In genomic region chr6:83599636-83600174, GRCm38 (mm10) we compare ENCODE assay signal across 16 mouse cellular contexts. TPM values are rescaled to one million over a fixed set of nuclear protein-coding genes. Genes with fewer than 3 reads are reported as not detected.
DNase-seq lines count a peak whose midpoint lies in the region; ATAC-seq lines count a peak whose summit lies in the region.
"Had no signal": no experiment of that assay in that cellular context is flagged by ENCODE, and none has a peak within 500 bp of the region (broad histone marks: within the 10 kb centered on the region; RNA-seq: fewer than 3 reads in every experiment).

No protein-coding gene starts in this region.

- H3K27ac ChIP-seq in midbrain, embryonic 10.5 days (replicated peaks), result peak overlapping the region; percentile 87
- no peak overlapping the region for H3K27ac ChIP-seq in midbrain, embryonic 11.5 days (ENCODE audit: low read depth, low read length)
- no peak overlapping the region for H3K27ac ChIP-seq in liver, embryonic 13.5 days
- H3K27ac ChIP-seq: stomach, embryonic 15.5 days had no signal

- H3K9ac ChIP-seq in midbrain, embryonic 11.5 days (ENCODE audit: low read length), result no peak overlapping the region
- H3K9ac ChIP-seq in liver, embryonic 13.5 days, result no peak overlapping the region
- H3K9ac ChIP-seq: stomach, embryonic 15.5 days had no signal

- ATAC-seq in midbrain, embryonic 11.5 days (ENCODE audit: low FRiP score), result no peak
- no peak for ATAC-seq in liver, embryonic 13.5 days (ENCODE audit: low read depth)
- ATAC-seq: Patski had no signal

- 85% methylated on average over 6 of the region's 6 CpGs for WGBS in midbrain, embryonic 10.5 days
- 88% methylated on average over 6 of the region's 6 CpGs for WGBS in midbrain, embryonic 11.5 days
- 21% methylated on average over 6 of the region's 6 CpGs for WGBS in liver, embryonic 13.5 days (ENCODE audit: insufficient replicate concordance)

- H3K9me3 ChIP-seq in midbrain, embryonic 10.5 days (replicated peaks), result no peaks in the 10 kb centered on the region
- no peaks in the 10 kb centered on the region for H3K9me3 ChIP-seq in midbrain, embryonic 11.5 days (ENCODE audit: control insufficient read depth, low read length)
- no peaks in the 10 kb centered on the region for H3K9me3 ChIP-seq in liver, embryonic 13.5 days (replicated peaks)
- H3K9me3 ChIP-seq: stomach, embryonic 15.5 days had no signal

- H3K4me1 ChIP-seq in midbrain, embryonic 10.5 days, result peaks cover 6% of the 10 kb centered on the region
- H3K4me1 ChIP-seq in midbrain, embryonic 11.5 days (ENCODE audit: control insufficient read depth, insufficient read depth, low read length), result no peaks in the 10 kb centered on the region
- H3K4me1 ChIP-seq in liver, embryonic 13.5 days (replicated peaks), result 0 out of 2 replicates have a peak, but pooled peaks cover 5% of the 10 kb centered on the region
- H3K4me1 ChIP-seq: stomach, embryonic 15.5 days had no signal

- H3K36me3 ChIP-seq in midbrain, embryonic 10.5 days, result no peaks in the 10 kb centered on the region
- no peaks in the 10 kb centered on the region for H3K36me3 ChIP-seq in midbrain, embryonic 11.5 days (ENCODE audit: control insufficient read depth, insufficient read depth, low read length)
- no peaks in the 10 kb centered on the region for H3K36me3 ChIP-seq in liver, embryonic 13.5 days
- H3K36me3 ChIP-seq: stomach, embryonic 15.5 days had no signal

- no peak overlapping the region for H3K4me2 ChIP-seq in midbrain, embryonic 11.5 days
- peak overlapping the region; percentile 56; the same call in 1 of the 2 replicates for H3K4me2 ChIP-seq in liver, embryonic 13.5 days

- DNase-seq in gastrocnemius, adult 18-20 months (ENCODE audit: low spot score), result peak; percentile 32
- no peak for DNase-seq in gastrocnemius, postnatal 4 days (ENCODE audit: low spot score in 2 of 2)
- DNase-seq in midbrain, embryonic 10.5 days (ENCODE audit: low spot score), result no peak
- no peak for DNase-seq in midbrain, embryonic 11.5 days (ENCODE audit: low spot score, missing footprints)
- DNase-seq in liver, embryonic 13.5 days, result no peak
- DNase-seq in ovary, postnatal 14 days (ENCODE audit: low spot score), result no peak
- DNase-seq in left cerebral cortex, adult 8-10 months (ENCODE audit: low spot score in 2 of 2), result no peak
- DNase-seq in urinary bladder, postnatal 25 days (ENCODE audit: low spot score), result no peak
- DNase-seq: right cerebral cortex, adult 18-20 months had no signal

- no peak overlapping the region; the same call in 1 of the 2 replicates for H3K4me3 ChIP-seq in midbrain, embryonic 10.5 days
- no peak overlapping the region for H3K4me3 ChIP-seq in midbrain, embryonic 11.5 days (ENCODE audit: low read depth, low read length)
- no peak overlapping the region for H3K4me3 ChIP-seq in liver, embryonic 13.5 days (replicated peaks)

- H3K27me3 ChIP-seq in midbrain, embryonic 10.5 days (ENCODE audit: low read depth, poor library complexity, severe bottlenecking), result peaks cover 5% of the 10 kb centered on the region; the same call in 1 of the 2 replicates
- H3K27me3 ChIP-seq in midbrain, embryonic 11.5 days (ENCODE audit: control insufficient read depth, insufficient read depth, low read length), result no peaks in the 10 kb centered on the region
- peaks cover 7% of the 10 kb centered on the region; the same call in 1 of the 2 replicates for H3K27me3 ChIP-seq in liver, embryonic 13.5 days
- H3K27me3 ChIP-seq: stomach, embryonic 15.5 days had no signal

RNA-seq across cellular contexts. Expression of gene Stambp, which starts 27.2 kb away (rescaled TPM):
- total RNA-seq in gastrocnemius, adult 18-20 months (2021), result 1 to 10 TPM; 6.2 to 6.8 TPM
- total RNA-seq in gastrocnemius, postnatal 4 days (2021), result 10 to 100 TPM; 15.2 to 15.4 TPM
- 17.8 and 18.3 TPM in 2 replicates for polyA plus RNA-seq in midbrain, embryonic 10.5 days (2016; fragmentation: Nextera tagmentation; extraction: Ambion mirVana)
- 28.3 and 30.3 TPM in 2 replicates for polyA plus RNA-seq in midbrain, embryonic 11.5 days (2014; fragmentation: Nextera tagmentation; extraction: Ambion mirVana)
- 10.8 and 14.1 TPM in 2 replicates for polyA plus RNA-seq in liver, embryonic 13.5 days (2015; fragmentation: Nextera tagmentation; extraction: Ambion mirVana)
- 10 to 100 TPM; 32.9 to 39.3 (median 37.3) TPM for total RNA-seq in left cerebral cortex, adult 8-10 months (2022)

RNA-seq across cellular contexts. Expression of gene Clec4f, which starts 56.3 kb away (rescaled TPM):
- not detected for total RNA-seq in gastrocnemius, adult 18-20 months (2021)
- total RNA-seq in gastrocnemius, postnatal 4 days (2021), result under 1 TPM in 1 of 2 experiments, not detected in 1; 0.23 TPM
- polyA plus RNA-seq in midbrain, embryonic 10.5 days (2016; fragmentation: Nextera tagmentation; extraction: Ambion mirVana), result 0.15 TPM in 1 of 2 replicates, not detected in the other
- not detected in 2 replicates for polyA plus RNA-seq in midbrain, embryonic 11.5 days (2014; fragmentation: Nextera tagmentation; extraction: Ambion mirVana)
- polyA plus RNA-seq in liver, embryonic 13.5 days (2015; fragmentation: Nextera tagmentation; extraction: Ambion mirVana), result 3.1 and 3.7 TPM in 2 replicates
- not detected for total RNA-seq in left cerebral cortex, adult 8-10 months (2022)
- total RNA-seq: common myeloid progenitor, adult 5-6 weeks; layer of hippocampus, adult 8-10 months; monocyte, adult 5-6 weeks had no signal
- polyA plus RNA-seq: brain, embryonic 14.5 days; limb, embryonic 14.5 days; Patski had no signal
